Mouse (Mus musculus) liver (tissue): ENCODE measurements around the gene Dgkh.
A peak's percentile ranks its signal among the peaks of the same experiment; 100 is the strongest.

Experiments
- DNase-seq: peaks from one replicate; pipeline ENCODE4 v3.0.0-alpha.2; 2020; ENCODE audit warnings: mixed read lengths

Gene Dgkh

GRCm38 (mm10) chr14:78669986-78670385 is 62.6 kb downstream of the Dgkh start:
- no peak for DNase-seq

GRCm38 (mm10) chr14:78668291-78668690 is 64.3 kb downstream of the Dgkh start:
- peak; percentile 71 for DNase-seq

- DNase-seq, result no peak
Measured at GRCm38 (mm10) chr14:78667763-78668162, 64.8 kb downstream of the Dgkh start.

GRCm38 (mm10) chr14:78662641-78663040 is 69.9 kb downstream of the Dgkh start:
- no peak for DNase-seq

GRCm38 (mm10) chr14:78661462-78661861 is 71.1 kb downstream of the Dgkh start:
- DNase-seq, result no peak

- DNase-seq, result no peak
Measured at GRCm38 (mm10) chr14:78658697-78659096, 73.9 kb downstream of the Dgkh start.

GRCm38 (mm10) chr14:78656832-78657626 is 75.5 kb downstream of the Dgkh start:
- DNase-seq, result no peak

GRCm38 (mm10) chr14:78654939-78655556 is 77.5 kb downstream of the Dgkh start:
- DNase-seq, result no peak

GRCm38 (mm10) chr14:78654196-78654595 is 78.4 kb downstream of the Dgkh start:
- no peak for DNase-seq

GRCm38 (mm10) chr14:78653333-78653732 is 79.2 kb downstream of the Dgkh start:
- DNase-seq, result no peak

GRCm38 (mm10) chr14:78651696-78652095 is 80.9 kb downstream of the Dgkh start:
- no peak for DNase-seq

- DNase-seq, result no peak
Measured at GRCm38 (mm10) chr14:78650379-78651095, 82.0 kb downstream of the Dgkh start.

- no peak for DNase-seq
Measured at GRCm38 (mm10) chr14:78649525-78650274, 82.9 kb downstream of the Dgkh start.

GRCm38 (mm10) chr14:78645622-78646021 is 87.0 kb downstream of the Dgkh start:
- no peak for DNase-seq

GRCm38 (mm10) chr14:78641314-78641713 is 91.3 kb downstream of the Dgkh start:
- no peak for DNase-seq

GRCm38 (mm10) chr14:78639691-78640090 is 92.9 kb downstream of the Dgkh start:
- no peak for DNase-seq

- no peak for DNase-seq
Measured at GRCm38 (mm10) chr14:78635612-78636400, 96.8 kb downstream of the Dgkh start.

GRCm38 (mm10) chr14:78632747-78633146 is 99.8 kb downstream of the Dgkh start:
- no peak for DNase-seq

- DNase-seq, result no peak
Measured at GRCm38 (mm10) chr14:78630923-78631875, 101.4 kb downstream of the Dgkh start.

- DNase-seq, result no peak
Measured at GRCm38 (mm10) chr14:78627516-78628275, 104.9 kb downstream of the Dgkh start.
